Mouse (Mus musculus): Measurements from ENCODE around the gene H2-K1.

DNA sequence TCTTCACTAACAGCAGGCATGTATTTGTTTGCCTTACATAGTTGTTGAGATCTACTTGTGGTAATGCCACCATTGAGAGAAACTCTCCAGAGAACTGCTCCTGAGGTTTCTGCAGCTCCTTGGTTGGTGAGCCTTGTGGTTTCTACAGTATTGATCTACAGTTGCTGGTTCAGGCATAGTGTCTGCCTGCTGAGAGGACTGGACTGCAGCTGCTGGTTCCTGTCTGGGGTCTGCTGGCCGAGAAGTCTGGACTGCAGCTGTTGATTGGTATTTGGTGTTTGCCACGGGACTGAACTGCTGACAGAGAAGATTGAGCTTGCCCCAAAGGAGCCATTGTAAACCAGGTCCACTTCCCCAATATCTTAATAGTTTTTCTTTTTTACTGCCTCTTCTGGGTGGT, 6.4 kb upstream of the H2-K1 start:
- TF ChIP-seq CTCF (IDR thresholded peaks at IDR 0.05; ENCODE audit: borderline replicate concordance, control insufficient read depth, extremely low read depth, insufficient read depth, low read length, poor library complexity) (no peak), POLR2A (IDR thresholded peaks at IDR 0.05; ENCODE audit: control insufficient read depth, extremely low read depth, insufficient read depth, low read length, poor library complexity) (no peak)
